Mouse (Mus musculus) cortical plate, adult 2 months (tissue): Measurements from ENCODE around the gene Drg1.
"Not testable (repeated sequence)": the region's sequence is repeated elsewhere in the genome, so short reads cannot be mapped to it uniquely, and the experiment has no call there.

ENCODE experiments used
- CTCF ChIP-seq: fragments of 200-500 bp; IDR thresholded peaks from 2 replicates; pipeline ENCODE4 v1.5.1; 2011; ENCODE audit warnings: mild to moderate bottlenecking, control low read depth, low read length; ENCODE audit not compliant: insufficient read depth; ENCODE audit errors: extremely low read depth
- POLR2A ChIP-seq: fragments of 200-500 bp; IDR thresholded peaks from 2 replicates; pipeline ENCODE4 v1.6.1; 2011; ENCODE audit warnings: mild to moderate bottlenecking, low read length, control low read depth; ENCODE audit not compliant: insufficient read depth; ENCODE audit errors: extremely low read depth

DNA sequence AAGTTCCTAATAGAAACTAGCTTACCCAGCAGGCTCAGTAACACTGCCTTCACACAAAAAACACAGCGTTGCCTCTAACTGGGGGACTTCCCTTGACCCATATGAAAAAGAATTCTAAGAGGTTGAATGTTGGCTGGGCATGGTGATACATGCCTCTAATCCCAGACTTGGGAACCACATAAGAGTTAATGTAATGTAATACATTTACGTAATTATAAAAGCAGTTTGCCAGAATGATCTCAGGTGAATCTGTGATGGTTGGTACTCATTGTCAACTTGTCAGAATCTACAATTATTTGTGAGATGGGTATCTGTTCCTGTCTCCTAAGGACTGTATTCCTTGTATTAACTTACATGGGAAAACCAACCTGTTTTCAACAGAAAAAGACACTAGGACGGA lies 109.2 kb downstream of the Drg1 start:
- not testable (repeated sequence) for TF ChIP-seq POLR2A, CTCF
